Mouse (Mus musculus): ENCODE results near the gene Flad1. TPM values are rescaled to one million over a fixed set of nuclear protein-coding genes. Genes with fewer than 3 reads are reported as not detected.

Flad1 gene
- polyA plus RNA-seq, 1 experiment from 2014 or later: 28.8 TPM

GRCm38 (mm10) chr3:89420421-89420820 is 8.8 kb upstream of the Flad1 start:
- TF ChIP-seq CTCF (IDR thresholded peaks at IDR 0.05; ENCODE audit: low read depth): no peak
- H3K9me3 ChIP-seq (replicated peaks; ENCODE audit: low read length): no peaks in the 10 kb centered on the region
- peak overlapping the region; percentile 91 for H3K4me2 ChIP-seq (ENCODE audit: low read length)
- H3K4me1 ChIP-seq (replicated peaks; ENCODE audit: insufficient read depth, low read length): peaks cover 22% of the 10 kb centered on the region
- H3K27me3 ChIP-seq (ENCODE audit: insufficient read depth, low read length): no peaks in the 10 kb centered on the region
- peaks cover 14% of the 10 kb centered on the region; the same call in 1 of the 2 replicates for H3K36me3 ChIP-seq (ENCODE audit: insufficient read depth, low read length)
- no peak overlapping the region for H3K9ac ChIP-seq (ENCODE audit: low read depth, low read length)
- H3K27ac ChIP-seq: peak overlapping the region; percentile 88
- no peak for DNase-seq (ENCODE audit: low spot score)
- H3K4me3 ChIP-seq (replicated peaks; ENCODE audit: low read depth, low read length): peak overlapping the region; percentile 46; the same call in 1 of the 2 replicates
- ATAC-seq (replicated peaks; ENCODE audit: low FRiP score, low read depth): no peak
- 44% methylated on average over 2 of the region's 2 CpGs for WGBS

- WGBS: 6% methylated on average over 3 of the region's 3 CpGs
- H3K4me1 ChIP-seq (replicated peaks; ENCODE audit: insufficient read depth, low read length): peaks cover 22% of the 10 kb centered on the region
- H3K36me3 ChIP-seq (ENCODE audit: insufficient read depth, low read length): peaks cover 14% of the 10 kb centered on the region
- H3K9ac ChIP-seq (ENCODE audit: low read depth, low read length): peak overlapping the region; percentile 66
- no peak for ATAC-seq (replicated peaks; ENCODE audit: low FRiP score, low read depth)
- H3K9me3 ChIP-seq (replicated peaks; ENCODE audit: low read length): no peaks in the 10 kb centered on the region
- H3K27ac ChIP-seq: peak overlapping the region; percentile 97
- DNase-seq (ENCODE audit: low spot score): no peak
- no peak for TF ChIP-seq CTCF (IDR thresholded peaks at IDR 0.05; ENCODE audit: low read depth)
- H3K4me3 ChIP-seq (replicated peaks; ENCODE audit: low read depth, low read length): peak overlapping the region; percentile 51
- H3K4me2 ChIP-seq (ENCODE audit: low read length): peak overlapping the region; percentile 91
- H3K27me3 ChIP-seq (ENCODE audit: insufficient read depth, low read length): no peaks in the 10 kb centered on the region
Observed at GRCm38 (mm10) chr3:89419981-89420380, 8.3 kb upstream of the Flad1 start.

- DNase-seq (ENCODE audit: low spot score): peak; percentile 91
Observed at GRCm38 (mm10) chr3:89419571-89419970, 7.9 kb upstream of the Flad1 start.

GRCm38 (mm10) chr3:89418861-89419250 is 7.2 kb upstream of the Flad1 start:
- H3K36me3 ChIP-seq (ENCODE audit: insufficient read depth, low read length): peaks cover 21% of the 10 kb centered on the region
- WGBS: under 1% methylated on average over 16 of the region's 16 CpGs
- ATAC-seq (replicated peaks; ENCODE audit: low FRiP score, low read depth) (peak; percentile 38), DNase-seq (ENCODE audit: low spot score) (peak; percentile 95)
- peak overlapping the region; percentile 66 for H3K9ac ChIP-seq (ENCODE audit: low read depth, low read length)
- peak overlapping the region; percentile 91 for H3K4me2 ChIP-seq (ENCODE audit: low read length)
- no peaks in the 10 kb centered on the region for H3K9me3 ChIP-seq (replicated peaks; ENCODE audit: low read length)
- peak overlapping the region; percentile 97 for H3K27ac ChIP-seq
- peaks cover 22% of the 10 kb centered on the region for H3K4me1 ChIP-seq (replicated peaks; ENCODE audit: insufficient read depth, low read length)
- no peak for TF ChIP-seq CTCF (IDR thresholded peaks at IDR 0.05; ENCODE audit: low read depth)
- H3K27me3 ChIP-seq (ENCODE audit: insufficient read depth, low read length): no peaks in the 10 kb centered on the region
- H3K4me3 ChIP-seq (replicated peaks; ENCODE audit: low read depth, low read length): peak overlapping the region; percentile 51

More at GRCm38 (mm10) chr3:89419571-89419970, 7.9 kb upstream of the Flad1 start:
- WGBS: under 1% methylated on average over 9 of the region's 9 CpGs
- ATAC-seq (replicated peaks; ENCODE audit: low FRiP score, low read depth): no peak
- H3K27ac ChIP-seq: peak overlapping the region; percentile 97
- TF ChIP-seq CTCF (IDR thresholded peaks at IDR 0.05; ENCODE audit: low read depth): no peak
- H3K9ac ChIP-seq (ENCODE audit: low read depth, low read length): peak overlapping the region; percentile 66
- H3K9me3 ChIP-seq (replicated peaks; ENCODE audit: low read length): no peaks in the 10 kb centered on the region
- H3K4me3 ChIP-seq (replicated peaks; ENCODE audit: low read depth, low read length): peak overlapping the region; percentile 51
- peak overlapping the region; percentile 91 for H3K4me2 ChIP-seq (ENCODE audit: low read length)
- peaks cover 22% of the 10 kb centered on the region for H3K4me1 ChIP-seq (replicated peaks; ENCODE audit: insufficient read depth, low read length)
- H3K27me3 ChIP-seq (ENCODE audit: insufficient read depth, low read length): no peaks in the 10 kb centered on the region
- peaks cover 15% of the 10 kb centered on the region for H3K36me3 ChIP-seq (ENCODE audit: insufficient read depth, low read length)

- H3K4me1 ChIP-seq (replicated peaks; ENCODE audit: insufficient read depth, low read length): peaks cover 21% of the 10 kb centered on the region
- H3K27me3 ChIP-seq (ENCODE audit: insufficient read depth, low read length): no peaks in the 10 kb centered on the region
- DNase-seq (ENCODE audit: low spot score) (peak; percentile 100), ATAC-seq (replicated peaks; ENCODE audit: low FRiP score, low read depth) (peak; percentile 93)
- H3K4me2 ChIP-seq (ENCODE audit: low read length): peak within 1 kb of the TSS; percentile 91
- H3K9ac ChIP-seq (ENCODE audit: low read depth, low read length): peak within 1 kb of the TSS; percentile 66
- under 1% methylated on average over 39 of the region's 39 CpGs for WGBS
- TF ChIP-seq CTCF (IDR thresholded peaks at IDR 0.05; ENCODE audit: low read depth): no peak
- peak within 1 kb of the TSS; percentile 51 for H3K4me3 ChIP-seq (replicated peaks; ENCODE audit: low read depth, low read length)
- H3K9me3 ChIP-seq (replicated peaks; ENCODE audit: low read length): no peaks in the 10 kb centered on the region
- H3K27ac ChIP-seq: peak within 1 kb of the TSS; percentile 97
- peaks cover 21% of the 10 kb centered on the region for H3K36me3 ChIP-seq (ENCODE audit: insufficient read depth, low read length)
Observed at GRCm38 (mm10) chr3:89418170-89418860, 6.6 kb upstream of the Flad1 start, which contains the start of the genes Cks1b and Shc1. Gene Cks1b (minus strand): TSS chr3:89418383. Gene Shc1 (plus strand): TSS chr3:89418443.

- Histone ChIP-seq H3K4me3 (replicated peaks; ENCODE audit: low read depth, low read length) (peak overlapping the region; percentile 51), H3K36me3 (ENCODE audit: insufficient read depth, low read length) (peaks cover 21% of the 10 kb centered on the region), H3K27me3 (ENCODE audit: insufficient read depth, low read length) (no peaks in the 10 kb centered on the region), H3K4me1 (replicated peaks; ENCODE audit: insufficient read depth, low read length) (peaks cover 15% of the 10 kb centered on the region), H3K27ac (peak overlapping the region; percentile 97), H3K9ac (ENCODE audit: low read depth, low read length) (peak overlapping the region; percentile 66; the same call in 1 of the 2 replicates), H3K4me2 (ENCODE audit: low read length) (peak overlapping the region; percentile 91), H3K9me3 (replicated peaks; ENCODE audit: low read length) (no peaks in the 10 kb centered on the region)
- TF ChIP-seq CTCF (IDR thresholded peaks at IDR 0.05; ENCODE audit: low read depth): no peak
- 0% methylated on average over 20 of the region's 20 CpGs for WGBS
- peak; percentile 12; the same call in 1 of the 2 replicates for ATAC-seq (replicated peaks; ENCODE audit: low FRiP score, low read depth)
- DNase-seq (ENCODE audit: low spot score): peak; percentile 87
Observed at GRCm38 (mm10) chr3:89417840-89418169, 6.1 kb upstream of the Flad1 start.

Measured in kidney, postnatal 0 days (tissue).